Comparison of ENCODE assay signal across 4 mouse cellular contexts in genomic region chr14:53109732-53110131, GRCm38 (mm10).
ATAC-seq lines count a peak whose summit lies in the region.

No protein-coding gene starts in this region.

- 0 out of 2 replicates have a peak, but pooled peaks have one; percentile 47 for ATAC-seq in common myeloid progenitor, adult 5-6 weeks (replicated peaks; ENCODE audit: low read depth, poor library complexity, severe bottlenecking)
- ATAC-seq in granulocyte monocyte progenitor cell, adult 5-6 weeks (replicated peaks; ENCODE audit: poor library complexity, severe bottlenecking) = peak; percentile 90
- peak; percentile 56; the same call in 1 of the 2 replicates for ATAC-seq in megakaryocyte, adult 5-6 weeks (ENCODE audit: poor library complexity, severe bottlenecking)
- ATAC-seq in megakaryocyte progenitor cell, adult 5-6 weeks (replicated peaks; ENCODE audit: poor library complexity) = peak; percentile 73

Comparison
In these comparisons a context has a peak if more than half of its experiments do, and no peak if none do; other contexts are left out.
1. Peak in every context shown above with its lines: ATAC-seq.